Mouse (Mus musculus): ENCODE data around the gene Cyp3a16.
"Not testable (repeated sequence)": the region's sequence is repeated elsewhere in the genome, so short reads cannot be mapped to it uniquely, and the experiment has no call there.

Cyp3a16 gene

GRCm38 (mm10) chr5:145469623-145470022 is at the start of gene Cyp3a16:
Cyp3a16 (minus strand) TSS chr5:145469723.
- not testable (repeated sequence) for DNase-seq (ENCODE audit: low spot score in 2 of 2)

- no peak for DNase-seq (ENCODE audit: low spot score in 2 of 2)
These were observed 20.8 kb upstream of the Cyp3a16 start for GRCm38 (mm10) chr5:145490300-145490699.

GRCm38 (mm10) chr5:145464304-145465088 is 5.0 kb downstream of the Cyp3a16 start:
- no peak for DNase-seq (ENCODE audit: low spot score in 2 of 2)

- no peak for DNase-seq (ENCODE audit: low spot score in 2 of 2)
These were observed 7.2 kb downstream of the Cyp3a16 start for GRCm38 (mm10) chr5:145462321-145462720.

GRCm38 (mm10) chr5:145454389-145454788 is 15.1 kb downstream of the Cyp3a16 start:
- DNase-seq (ENCODE audit: low spot score in 2 of 2): no peak

GRCm38 (mm10) chr5:145433688-145434087 is 35.8 kb downstream of the Cyp3a16 start:
- DNase-seq (ENCODE audit: low spot score in 2 of 2): no peak

GRCm38 (mm10) chr5:145431004-145431403 is 38.5 kb downstream of the Cyp3a16 start:
- no peak for DNase-seq (ENCODE audit: low spot score in 2 of 2)

GRCm38 (mm10) chr5:145422287-145422686 is 47.2 kb downstream of the Cyp3a16 start:
- DNase-seq (ENCODE audit: low spot score in 2 of 2): no peak

- DNase-seq (ENCODE audit: low spot score in 2 of 2): not testable (repeated sequence)
These were observed 54.1 kb downstream of the Cyp3a16 start for GRCm38 (mm10) chr5:145415416-145415815.

All from spleen, postnatal 36 days (tissue).